Mouse (Mus musculus) left cerebral cortex, adult 11 months (tissue): ENCODE data around the gene Corin.

Source experiments
- DNase-seq: peaks from one replicate; pipeline ENCODE4 v3.0.0; 2022; ENCODE audit warnings: low spot score

The Corin gene

GRCm38 (mm10) chr5:72503531-72504523, at the start of gene Corin:
Gene Corin (minus strand): TSS chr5:72504473.
- no peak for DNase-seq

GRCm38 (mm10) chr5:72551209-72551608, 46.9 kb upstream of the Corin start:
- no peak for DNase-seq

- DNase-seq, result no peak
Measured at GRCm38 (mm10) chr5:72528896-72529295, 24.6 kb upstream of the Corin start.

DNA sequence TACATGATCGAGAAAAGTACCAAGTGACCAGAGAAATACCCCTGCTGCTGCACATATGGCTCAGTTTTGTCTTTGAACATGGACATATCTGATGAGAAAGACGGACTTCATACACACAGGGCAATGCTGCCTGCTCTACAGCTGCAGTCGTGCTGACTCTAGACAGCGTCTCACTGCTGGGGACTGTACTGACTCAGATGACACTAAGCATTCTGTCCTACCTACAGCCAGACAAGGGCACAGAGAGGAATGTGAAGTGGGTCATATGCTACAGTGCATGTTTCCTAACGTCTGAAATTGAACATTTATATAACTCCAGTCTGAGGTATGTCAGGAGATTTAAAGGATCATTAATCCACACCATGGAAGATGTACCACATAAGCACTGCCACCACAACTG, 9.5 kb upstream of the Corin start:
- DNase-seq, result no peak

DNA sequence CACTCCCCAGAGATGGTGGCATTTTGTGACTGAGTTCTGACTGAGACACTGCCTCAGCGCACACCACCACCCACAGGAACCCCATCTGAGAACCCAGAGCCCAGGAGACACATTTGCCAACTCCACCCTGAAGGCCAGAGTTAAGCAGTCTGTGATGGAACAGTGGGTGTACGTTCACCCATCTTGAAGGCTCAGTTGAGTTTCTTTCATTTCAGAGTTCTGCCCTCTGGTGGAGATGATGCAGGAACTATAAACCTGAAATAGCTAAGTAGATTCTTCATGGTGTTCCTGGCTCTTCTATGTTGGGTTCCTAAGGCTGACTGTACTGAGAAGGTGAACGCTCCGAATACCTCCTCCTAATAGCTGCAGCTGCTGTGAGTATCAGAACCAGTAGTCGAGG, 1.5 kb upstream of the Corin start:
- peak; percentile 7 for DNase-seq

DNA sequence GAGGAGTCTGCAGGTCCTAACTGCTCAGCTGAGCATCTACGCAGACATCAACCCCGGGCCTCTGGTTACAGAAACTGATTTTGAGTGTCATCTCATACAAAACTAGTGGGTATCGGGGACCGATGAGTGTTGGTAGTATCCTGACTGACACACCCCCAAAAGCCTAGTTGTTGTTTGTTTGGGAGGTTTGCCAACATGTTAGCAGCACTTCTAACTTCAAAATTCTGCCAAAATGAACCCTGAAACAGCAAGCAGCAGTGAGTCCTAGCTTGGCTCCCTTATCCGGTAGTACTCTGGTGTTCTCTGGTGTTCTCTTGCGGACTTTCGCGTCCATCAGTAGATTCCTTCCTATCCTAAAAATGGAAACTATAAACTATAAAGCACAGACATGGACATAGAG, 1.5 kb downstream of the Corin start:
- no peak for DNase-seq

- DNase-seq, result no peak
Measured at GRCm38 (mm10) chr5:72501763-72502162, 2.5 kb downstream of the Corin start.

DNA sequence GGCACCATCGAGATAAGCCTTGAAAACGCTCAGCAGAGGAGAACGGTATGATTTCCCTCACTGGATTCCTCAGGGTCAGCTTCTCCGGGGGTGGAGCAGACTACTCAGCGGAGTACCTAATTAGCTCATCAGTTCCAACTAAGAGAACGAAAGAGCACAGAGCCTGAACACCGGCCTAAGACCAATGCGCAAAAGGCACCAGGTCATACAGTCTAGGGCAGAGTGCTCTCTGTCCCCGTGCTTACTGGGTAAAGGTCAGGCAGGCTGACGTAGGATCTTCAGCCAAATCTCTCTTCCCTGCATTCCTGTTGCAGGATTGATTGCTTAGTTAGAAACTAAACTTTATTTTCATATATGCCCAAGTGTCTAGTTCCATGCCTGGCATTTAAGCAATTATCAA, 6.0 kb downstream of the Corin start:
- no peak for DNase-seq

GRCm38 (mm10) chr5:72496756-72497155, 7.5 kb downstream of the Corin start:
- DNase-seq, result no peak

DNA sequence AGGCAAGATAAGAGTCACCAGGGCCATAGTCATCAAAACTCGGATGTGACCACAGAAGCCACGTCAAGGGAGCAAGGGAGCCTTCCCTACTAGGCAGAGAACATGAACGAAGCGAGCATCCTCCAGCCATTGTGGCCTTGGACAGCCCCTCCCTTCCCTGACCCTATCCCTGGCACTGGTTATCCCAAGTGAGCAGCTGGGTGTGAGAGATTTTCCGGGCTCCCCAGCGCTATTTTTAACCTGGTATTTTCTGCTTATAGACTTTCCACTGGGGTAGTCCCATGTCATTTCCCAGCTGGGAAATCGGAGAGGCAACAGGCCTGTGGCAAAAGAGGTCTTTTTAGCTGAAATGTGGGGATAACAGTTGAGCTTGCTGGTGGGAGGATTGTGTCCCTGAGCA, 10.4 kb downstream of the Corin start:
- no peak for DNase-seq

- no peak for DNase-seq
Measured at GRCm38 (mm10) chr5:72491232-72491631, 13.0 kb downstream of the Corin start.

DNA sequence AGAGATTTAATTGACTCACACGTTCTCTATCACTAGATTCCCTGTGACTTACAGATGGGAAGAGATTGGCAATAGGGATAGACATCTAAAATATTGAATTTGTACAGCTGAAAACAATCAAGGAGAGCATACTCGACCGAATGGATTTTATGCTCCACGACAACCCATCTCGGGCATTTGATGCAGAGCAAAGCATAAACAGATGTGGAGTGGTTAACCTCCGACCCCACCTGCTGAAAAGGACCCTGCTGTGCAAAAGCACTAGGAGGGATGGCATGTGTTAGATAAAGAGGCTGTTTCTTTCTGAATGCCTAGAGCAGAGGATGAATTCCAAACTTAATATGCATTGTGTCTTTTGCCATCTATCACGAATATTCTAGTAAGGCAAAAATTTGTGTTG, 23.8 kb downstream of the Corin start:
- DNase-seq, result no peak

GRCm38 (mm10) chr5:72472317-72473009, 31.8 kb downstream of the Corin start:
- DNase-seq, result no peak

DNA sequence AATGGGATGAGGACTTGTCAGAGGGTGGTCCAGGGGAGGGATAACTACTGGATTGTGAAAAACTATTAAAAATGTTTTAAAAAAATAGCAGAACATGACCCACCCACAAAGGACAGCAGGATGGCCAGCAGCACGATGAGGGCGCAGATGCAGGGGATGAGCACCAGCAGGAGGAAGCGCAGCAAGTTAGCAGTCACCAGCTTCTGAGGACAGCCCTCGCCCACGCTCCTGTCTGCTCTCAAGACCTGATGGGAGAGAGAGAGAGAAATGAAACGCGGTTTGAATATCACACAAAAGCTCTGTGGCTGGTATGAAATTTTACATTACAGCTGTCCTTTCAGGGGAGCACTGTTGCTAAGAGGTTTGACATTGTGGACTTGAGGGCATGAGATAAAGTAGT, 32.5 kb downstream of the Corin start:
- no peak for DNase-seq

DNA sequence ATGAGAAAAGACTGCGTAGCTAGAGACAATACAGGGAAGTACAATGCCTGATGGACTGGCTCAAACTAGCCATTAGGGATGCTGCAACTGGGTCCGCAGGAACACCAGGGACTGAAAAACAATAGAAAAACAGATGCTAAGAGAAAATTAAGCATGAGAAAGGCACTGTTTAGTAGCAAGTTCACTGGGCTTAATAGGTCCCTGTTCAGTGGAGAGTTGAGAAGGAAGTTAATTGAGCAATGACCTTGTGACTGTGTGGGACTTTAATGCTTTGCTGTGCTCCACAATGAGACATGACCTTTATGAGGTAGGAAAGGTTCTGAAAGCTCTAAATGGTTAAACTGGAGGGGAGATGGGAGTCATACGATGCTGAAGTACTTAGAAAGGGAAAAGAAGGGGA, 39.3 kb downstream of the Corin start:
- DNase-seq, result no peak

GRCm38 (mm10) chr5:72459374-72460112, 44.7 kb downstream of the Corin start:
- DNase-seq, result no peak

DNA sequence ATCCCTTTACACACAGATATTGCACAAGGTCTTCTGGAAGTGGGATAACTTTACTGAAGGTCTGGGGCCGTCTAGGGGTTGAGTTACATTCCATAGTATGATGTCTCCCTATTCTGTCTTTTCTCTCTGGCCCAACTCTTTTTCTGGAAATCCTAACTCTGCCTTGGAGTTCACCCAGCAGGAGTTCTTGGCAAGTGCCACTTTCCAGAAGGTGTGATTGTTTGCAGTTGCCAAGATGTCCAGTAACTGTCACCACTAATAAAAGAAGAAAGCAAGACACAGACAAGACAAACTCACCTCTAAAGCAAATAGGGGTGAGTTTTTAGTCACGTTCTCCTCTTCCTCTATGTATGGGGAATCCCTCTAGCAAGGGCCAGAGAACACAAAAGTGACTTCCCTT, 50.6 kb downstream of the Corin start:
- no peak for DNase-seq

DNA sequence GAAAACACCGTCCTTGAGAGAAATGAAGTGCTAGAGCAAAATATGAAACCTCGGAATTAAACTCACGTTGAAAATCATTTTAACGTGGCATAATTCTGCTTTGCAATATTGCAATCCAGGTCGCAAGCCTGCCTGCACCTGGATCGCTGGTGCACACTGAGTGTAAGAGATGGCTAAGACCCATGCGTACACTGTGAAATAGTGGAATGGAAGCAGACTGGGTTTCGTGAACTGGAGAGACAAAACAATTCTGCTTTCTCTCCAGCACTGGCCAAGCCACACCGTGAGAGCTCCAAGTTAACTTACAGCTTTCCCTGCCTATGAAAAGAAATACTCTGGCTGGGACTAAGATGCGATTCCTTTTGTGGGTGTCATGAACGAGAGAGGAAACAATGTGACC, 51.1 kb downstream of the Corin start:
- DNase-seq, result no peak

- no peak for DNase-seq
Measured at GRCm38 (mm10) chr5:72452750-72453149, 51.5 kb downstream of the Corin start.

DNA sequence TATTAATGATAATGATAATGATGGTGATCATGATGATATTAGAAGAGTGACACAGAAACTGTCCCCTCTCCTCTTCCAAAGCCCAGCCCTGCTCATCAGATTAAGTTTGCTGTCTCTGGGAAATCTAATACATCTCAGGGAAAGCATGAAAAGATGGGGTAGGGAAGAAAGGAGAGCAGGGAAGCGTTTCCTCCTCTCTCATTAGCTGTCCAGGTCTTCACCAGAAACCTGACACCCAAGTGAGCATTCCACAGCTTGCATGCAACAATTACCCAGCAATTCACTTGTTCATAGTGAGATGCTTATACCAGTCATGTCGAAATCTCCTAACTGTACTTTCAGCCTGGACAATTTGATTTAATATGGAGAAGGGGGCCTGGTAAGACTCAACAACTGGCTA, 55.4 kb downstream of the Corin start:
- no peak for DNase-seq

GRCm38 (mm10) chr5:72446104-72446503, 58.2 kb downstream of the Corin start:
- no peak for DNase-seq

GRCm38 (mm10) chr5:72443946-72444345, 60.3 kb downstream of the Corin start:
- DNase-seq, result no peak

GRCm38 (mm10) chr5:72443007-72443406, 61.3 kb downstream of the Corin start:
- DNase-seq, result no peak
